Mouse (Mus musculus) heart, postnatal 0 days (tissue): ENCODE data around the gene Mipol1.

Source experiments
- CTCF ChIP-seq: IDR thresholded peaks from 2 replicates; pipeline ENCODE4 v1.5.1; 2016; ENCODE audit warnings: antibody characterized with exemption, control low read depth, low read depth
- EP300 ChIP-seq: IDR thresholded peaks from 2 replicates; pipeline ENCODE4 v1.6.1; 2016; ENCODE audit warnings: antibody characterized with exemption, low read depth

DNA sequence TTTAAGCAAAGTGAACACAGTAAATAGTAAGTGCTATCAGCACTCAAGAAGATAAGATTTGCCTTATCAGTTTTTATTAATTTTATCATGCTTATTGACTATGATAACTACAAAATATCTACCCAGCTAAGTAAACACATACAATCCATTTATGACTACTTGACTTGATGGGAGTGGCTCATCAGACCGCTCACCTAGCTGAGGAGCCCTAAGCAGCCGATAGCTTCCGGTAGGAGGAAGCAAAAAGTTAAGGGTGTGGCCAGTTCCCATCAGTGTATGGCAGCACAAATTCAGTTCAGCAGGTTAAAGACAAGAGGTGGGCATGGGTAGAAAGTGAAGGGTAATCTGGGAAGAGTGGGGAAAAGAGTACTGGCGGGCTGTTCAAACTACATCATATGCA is 43.2 kb upstream of the Mipol1 start:
- TF ChIP-seq CTCF (no peak), EP300 (no peak)
